Mouse (Mus musculus): ENCODE results near the gene Hist4h4. TPM values are rescaled to one million over a fixed set of nuclear protein-coding genes. Genes with fewer than 3 reads are reported as not detected.

Hist4h4 gene
- total and polyA plus RNA-seq, 3 experiments, result 0.16 to 78.2 (median 3.6) TPM

DNA sequence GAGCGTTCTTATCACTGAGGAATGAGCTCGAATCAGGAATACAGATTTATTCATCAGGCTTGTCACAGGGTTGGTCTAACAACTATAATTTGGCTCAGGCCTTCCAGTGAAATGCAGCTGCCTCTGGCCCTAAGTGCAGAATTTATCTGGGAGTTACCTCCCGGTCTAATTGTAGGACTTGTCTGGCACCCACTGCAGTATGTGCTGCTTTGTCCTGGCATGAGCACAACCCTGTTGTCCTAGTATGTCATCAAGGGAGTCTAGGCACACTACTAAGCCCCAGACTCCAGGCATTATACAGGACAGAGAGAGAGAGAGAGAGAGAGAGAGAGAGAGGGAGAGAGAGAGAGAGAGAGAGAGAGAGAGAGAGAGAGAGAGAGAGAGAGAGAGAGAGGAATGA, 33.1 kb upstream of the Hist4h4 start:
- dilution Hi-C loops (cut with MboI; ENCODE audit: extremely low pct_ligation_motif_present, extremely low pct_unique_long_range_greater_than_20kb, low sequenced_read_pairs) (no loop called here), in situ Hi-C loops (cut with MboI; ENCODE audit: low pct_ligation_motif_present, low pct_unique_long_range_greater_than_20kb, low sequenced_read_pairs) (loop anchor here (10.0 kb wide), 1 partner anchor 127 kb away; no protein-coding TSS in a partner anchor)
- H3K9me3 ChIP-seq (replicated peaks; ENCODE audit: low read length), result no peaks in the 10 kb centered on the region
- no peak for DNase-seq (ENCODE audit: extremely low read depth)
- no peak overlapping the region for H3K27ac ChIP-seq (ENCODE audit: insufficient read depth, low read depth)
- H3K79me2 ChIP-seq (replicated peaks; ENCODE audit: control insufficient read depth, extremely low read depth, insufficient read depth, poor library complexity, severe bottlenecking), result peaks cover 23% of the 10 kb centered on the region
- no peak overlapping the region for H3K4me3 ChIP-seq (replicated peaks in 1 of 3; ENCODE audit: low read depth in 2 of 3, low read length in 2 of 3, poor library complexity in 1 of 3)
- no peak overlapping the region for H3K4me2 ChIP-seq (ENCODE audit: insufficient read depth, low read depth, poor library complexity, severe bottlenecking)
- H3K9ac ChIP-seq (ENCODE audit: insufficient read depth, low read depth), result no peak overlapping the region
- TF ChIP-seq POLR2A (IDR thresholded peaks at IDR 0.05; ENCODE audit: low read depth, low read length) (no peak), ELF1 (IDR thresholded peaks at IDR 0.05; ENCODE audit: low read depth, low read length) (no peak)
- no peaks in the 10 kb centered on the region for H3K27me3 ChIP-seq (replicated peaks)
- peaks cover 54 to 83% of the 10 kb centered on the region in 2 experiments for H3K36me3 ChIP-seq (replicated peaks in 1 of 2; ENCODE audit: control insufficient read depth in 1 of 2, insufficient read depth in 1 of 2, low read length in 1 of 2)
- peaks cover 8 to 45% of the 10 kb centered on the region in 2 experiments for H3K4me1 ChIP-seq (ENCODE audit: control insufficient read depth in 1 of 2, insufficient read depth in 2 of 2)

GRCm38 (mm10) chr6:136835352-136835751, 31.1 kb upstream of the Hist4h4 start, which contains the start of gene Smco3:
Gene Smco3 (minus strand): TSS chr6:136835452.
- Histone ChIP-seq H3K4me2 (ENCODE audit: insufficient read depth, low read depth, poor library complexity, severe bottlenecking) (no peak within 1 kb of the TSS), H3K27me3 (replicated peaks) (no peaks in the 10 kb centered on the region), H3K36me3 (replicated peaks in 1 of 2; ENCODE audit: control insufficient read depth in 1 of 2, insufficient read depth in 1 of 2, low read length in 1 of 2) (peaks cover 36 to 63% of the 10 kb centered on the region in 2 experiments), H3K4me1 (ENCODE audit: control insufficient read depth in 1 of 2, insufficient read depth in 2 of 2) (peaks cover 8 to 38% of the 10 kb centered on the region in 2 experiments), H3K4me3 (replicated peaks in 1 of 3; ENCODE audit: low read depth in 2 of 3, low read length in 2 of 3, poor library complexity in 1 of 3) (no peak within 1 kb of the TSS), H3K9ac (ENCODE audit: insufficient read depth, low read depth) (no peak within 1 kb of the TSS), H3K9me3 (replicated peaks; ENCODE audit: low read length) (no peaks in the 10 kb centered on the region), H3K27ac (ENCODE audit: insufficient read depth, low read depth) (no peak within 1 kb of the TSS), H3K79me2 (replicated peaks; ENCODE audit: control insufficient read depth, extremely low read depth, insufficient read depth, poor library complexity, severe bottlenecking) (peaks cover 25% of the 10 kb centered on the region)
- DNase-seq (ENCODE audit: extremely low read depth), result no peak
- TF ChIP-seq ETS1 (conservative IDR thresholded peaks at IDR 0.05; ENCODE audit: low read depth, low read length) (no peak), MAX (IDR thresholded peaks at IDR 0.05; ENCODE audit: low read length) (no peak), ZC3H11A (IDR thresholded peaks at IDR 0.05; ENCODE audit: low read depth, low read length) (no peak), BHLHE40 (IDR thresholded peaks at IDR 0.05; ENCODE audit: low read depth, low read length) (no peak), TBP (conservative IDR thresholded peaks at IDR 0.05; ENCODE audit: low read depth, low read length) (no peak), JUN (IDR thresholded peaks at IDR 0.05; ENCODE audit: insufficient read depth, low read depth, low read length) (no peak), HCFC1 (IDR thresholded peaks at IDR 0.05; ENCODE audit: low read depth, low read length) (no peak), EP300 (IDR thresholded peaks at IDR 0.05; ENCODE audit: low read length) (no peak), CHD1 (IDR thresholded peaks at IDR 0.05; ENCODE audit: low read depth, low read length) (no peak), USF1 (IDR thresholded peaks at IDR 0.05; ENCODE audit: low read depth, low read length) (no peak), ZNF384 (IDR thresholded peaks at IDR 0.05; ENCODE audit: low read depth, low read length) (no peak), TCF12 (IDR thresholded peaks at IDR 0.05; ENCODE audit: low read depth, low read length) (no peak), RCOR1 (conservative IDR thresholded peaks at IDR 0.05; ENCODE audit: low read depth, low read length) (no peak), POLR2AphosphoS2 (IDR thresholded peaks at IDR 0.05; ENCODE audit: low read depth, low read length) (no peak), CTCF (conservative IDR thresholded peaks at IDR 0.05 in 1 of 2, IDR thresholded peaks at IDR 0.05 in 1 of 2; ENCODE audit: low read depth in 2 of 2, low read length in 2 of 2) (no peak), E2F4 (IDR thresholded peaks at IDR 0.05; ENCODE audit: insufficient replicate concordance, low read depth, low read length) (no peak), POLR2A (IDR thresholded peaks at IDR 0.05; ENCODE audit: low read depth, low read length) (no peak), SMC3 (IDR thresholded peaks at IDR 0.05; ENCODE audit: low read depth, low read length) (no peak), UBTF (IDR thresholded peaks at IDR 0.05; ENCODE audit: low read depth, low read length) (no peak)
- dilution Hi-C loops (cut with MboI; ENCODE audit: extremely low pct_ligation_motif_present, extremely low pct_unique_long_range_greater_than_20kb, low sequenced_read_pairs), result no loop called here
- in situ Hi-C loops (cut with MboI; ENCODE audit: low pct_ligation_motif_present, low pct_unique_long_range_greater_than_20kb, low sequenced_read_pairs), result loop anchor here (10.0 kb wide), 1 partner anchor 129 kb away; no protein-coding TSS in a partner anchor
